Mouse (Mus musculus): ENCODE data around the gene Fras1. TPM values are rescaled to one million over a fixed set of nuclear protein-coding genes. Genes with fewer than 3 reads are reported as not detected.

The Fras1 gene
- polyA plus RNA-seq, 1 experiment, result 0.29 TPM

GRCm38 (mm10) chr5:96641297-96641696, 267.5 kb downstream of the Fras1 start:
- Histone ChIP-seq H3K4me1 (ENCODE audit: control insufficient read depth, insufficient read depth, insufficient read length, low read length) (no peaks in the 10 kb centered on the region), H3K27ac (ENCODE audit: insufficient read depth, low read depth, low read length) (no peak overlapping the region), H3K27me3 (ENCODE audit: control insufficient read depth, insufficient read depth, low read length) (no peaks in the 10 kb centered on the region), H3K4me3 (ENCODE audit: low read depth, low read length) (no peak overlapping the region), H3K36me3 (ENCODE audit: control insufficient read depth, insufficient read depth, low read length) (no peaks in the 10 kb centered on the region)
- WGBS, result 81% methylated on average over 2 of the region's 2 CpGs
- TF ChIP-seq POLR2A (IDR thresholded peaks at IDR 0.05; ENCODE audit: low read depth, low read length) (no peak), CTCF (IDR thresholded peaks at IDR 0.05; ENCODE audit: extremely low read depth, insufficient read length, insufficient replicate concordance, low read depth, low read length) (no peak)

GRCm38 (mm10) chr5:96675676-96676075, 301.9 kb downstream of the Fras1 start:
- 92% methylated on average over 4 of the region's 4 CpGs for WGBS
- H3K27me3 ChIP-seq (ENCODE audit: control insufficient read depth, insufficient read depth, low read length), result no peaks in the 10 kb centered on the region
- no peaks in the 10 kb centered on the region for H3K36me3 ChIP-seq (ENCODE audit: control insufficient read depth, insufficient read depth, low read length)
- no peak for TF ChIP-seq POLR2A (IDR thresholded peaks at IDR 0.05; ENCODE audit: low read depth, low read length)
- TF ChIP-seq CTCF (IDR thresholded peaks at IDR 0.05; ENCODE audit: extremely low read depth, insufficient read length, insufficient replicate concordance, low read depth, low read length), result no peak
- no peak overlapping the region for H3K4me3 ChIP-seq (ENCODE audit: low read depth, low read length)
- H3K4me1 ChIP-seq (ENCODE audit: control insufficient read depth, insufficient read depth, insufficient read length, low read length), result no peaks in the 10 kb centered on the region
- no peak overlapping the region for H3K27ac ChIP-seq (ENCODE audit: insufficient read depth, low read depth, low read length)

GRCm38 (mm10) chr5:96677498-96677897, 303.7 kb downstream of the Fras1 start:
- WGBS, result 24% methylated on average over 2 of the region's 2 CpGs
- no peak overlapping the region for H3K27ac ChIP-seq (ENCODE audit: insufficient read depth, low read depth, low read length)
- no peak for TF ChIP-seq CTCF (IDR thresholded peaks at IDR 0.05; ENCODE audit: extremely low read depth, insufficient read length, insufficient replicate concordance, low read depth, low read length)
- no peak for TF ChIP-seq POLR2A (IDR thresholded peaks at IDR 0.05; ENCODE audit: low read depth, low read length)
- H3K4me3 ChIP-seq (ENCODE audit: low read depth, low read length), result no peak overlapping the region
- no peaks in the 10 kb centered on the region for H3K4me1 ChIP-seq (ENCODE audit: control insufficient read depth, insufficient read depth, insufficient read length, low read length)
- H3K27me3 ChIP-seq (ENCODE audit: control insufficient read depth, insufficient read depth, low read length), result no peaks in the 10 kb centered on the region
- H3K36me3 ChIP-seq (ENCODE audit: control insufficient read depth, insufficient read depth, low read length), result no peaks in the 10 kb centered on the region

GRCm38 (mm10) chr5:96681085-96681484, 307.3 kb downstream of the Fras1 start:
- H3K27ac ChIP-seq (ENCODE audit: insufficient read depth, low read depth, low read length), result no peak overlapping the region
- WGBS, result 73% methylated on average over 3 of the region's 3 CpGs
- no peak overlapping the region for H3K4me3 ChIP-seq (ENCODE audit: low read depth, low read length)
- H3K27me3 ChIP-seq (ENCODE audit: control insufficient read depth, insufficient read depth, low read length), result no peaks in the 10 kb centered on the region
- TF ChIP-seq POLR2A (IDR thresholded peaks at IDR 0.05; ENCODE audit: low read depth, low read length) (no peak), CTCF (IDR thresholded peaks at IDR 0.05; ENCODE audit: extremely low read depth, insufficient read length, insufficient replicate concordance, low read depth, low read length) (no peak)
- no peaks in the 10 kb centered on the region for H3K36me3 ChIP-seq (ENCODE audit: control insufficient read depth, insufficient read depth, low read length)
- H3K4me1 ChIP-seq (ENCODE audit: control insufficient read depth, insufficient read depth, insufficient read length, low read length), result no peaks in the 10 kb centered on the region

- TF ChIP-seq POLR2A (IDR thresholded peaks at IDR 0.05; ENCODE audit: low read depth, low read length) (no peak), CTCF (IDR thresholded peaks at IDR 0.05; ENCODE audit: extremely low read depth, insufficient read length, insufficient replicate concordance, low read depth, low read length) (no peak)
- Histone ChIP-seq H3K4me1 (ENCODE audit: control insufficient read depth, insufficient read depth, insufficient read length, low read length) (no peaks in the 10 kb centered on the region), H3K27me3 (ENCODE audit: control insufficient read depth, insufficient read depth, low read length) (no peaks in the 10 kb centered on the region), H3K4me3 (ENCODE audit: low read depth, low read length) (no peak overlapping the region), H3K36me3 (ENCODE audit: control insufficient read depth, insufficient read depth, low read length) (no peaks in the 10 kb centered on the region), H3K27ac (ENCODE audit: insufficient read depth, low read depth, low read length) (no peak overlapping the region)
- WGBS, result 88% methylated on average over 2 of the region's 2 CpGs
These were observed 309.0 kb downstream of the Fras1 start for GRCm38 (mm10) chr5:96682777-96683176.

GRCm38 (mm10) chr5:96688885-96689284, 315.1 kb downstream of the Fras1 start:
- H3K4me3 ChIP-seq (ENCODE audit: low read depth, low read length), result no peak overlapping the region
- H3K4me1 ChIP-seq (ENCODE audit: control insufficient read depth, insufficient read depth, insufficient read length, low read length), result no peaks in the 10 kb centered on the region
- no peak overlapping the region for H3K27ac ChIP-seq (ENCODE audit: insufficient read depth, low read depth, low read length)
- no peaks in the 10 kb centered on the region for H3K27me3 ChIP-seq (ENCODE audit: control insufficient read depth, insufficient read depth, low read length)
- no peaks in the 10 kb centered on the region for H3K36me3 ChIP-seq (ENCODE audit: control insufficient read depth, insufficient read depth, low read length)
- WGBS, result 91% methylated on average over 2 of the region's 2 CpGs
- TF ChIP-seq CTCF (IDR thresholded peaks at IDR 0.05; ENCODE audit: extremely low read depth, insufficient read length, insufficient replicate concordance, low read depth, low read length), result no peak
- TF ChIP-seq POLR2A (IDR thresholded peaks at IDR 0.05; ENCODE audit: low read depth, low read length), result no peak

GRCm38 (mm10) chr5:96698972-96699371, 325.2 kb downstream of the Fras1 start:
- 79% methylated on average over 8 of the region's 8 CpGs for WGBS
- TF ChIP-seq POLR2A (IDR thresholded peaks at IDR 0.05; ENCODE audit: low read depth, low read length) (no peak), CTCF (IDR thresholded peaks at IDR 0.05; ENCODE audit: extremely low read depth, insufficient read length, insufficient replicate concordance, low read depth, low read length) (no peak)
- no peaks in the 10 kb centered on the region for H3K27me3 ChIP-seq (ENCODE audit: control insufficient read depth, insufficient read depth, low read length)
- H3K27ac ChIP-seq (ENCODE audit: insufficient read depth, low read depth, low read length), result no peak overlapping the region
- no peak overlapping the region for H3K4me3 ChIP-seq (ENCODE audit: low read depth, low read length)
- H3K4me1 ChIP-seq (ENCODE audit: control insufficient read depth, insufficient read depth, insufficient read length, low read length), result no peaks in the 10 kb centered on the region
- H3K36me3 ChIP-seq (ENCODE audit: control insufficient read depth, insufficient read depth, low read length), result no peaks in the 10 kb centered on the region
